Mouse (Mus musculus): ENCODE data around the gene Acsl5. TPM values are rescaled to one million over a fixed set of nuclear protein-coding genes. Genes with fewer than 3 reads are reported as not detected.

The Acsl5 gene
- polyA plus RNA-seq (2012; fragmentation: generic; extraction: Trizol), result 30.2 TPM
- long read RNA-seq, experiment 1, full-length matches to known transcripts, result 51 of 65 reads
- long read RNA-seq, experiment 1, partial matches to known transcripts, result 8 of 65 reads
- long read RNA-seq, experiment 1, other reads (novel, unspliced or antisense), result 6 of 65 reads
- long read RNA-seq, experiment 2, full-length matches to known transcripts, result 1,059 of 1,142 reads
- long read RNA-seq, experiment 2, partial matches to known transcripts, result 22 of 1,142 reads
- long read RNA-seq, experiment 2, other reads (novel, unspliced or antisense), result 61 of 1,142 reads

DNA sequence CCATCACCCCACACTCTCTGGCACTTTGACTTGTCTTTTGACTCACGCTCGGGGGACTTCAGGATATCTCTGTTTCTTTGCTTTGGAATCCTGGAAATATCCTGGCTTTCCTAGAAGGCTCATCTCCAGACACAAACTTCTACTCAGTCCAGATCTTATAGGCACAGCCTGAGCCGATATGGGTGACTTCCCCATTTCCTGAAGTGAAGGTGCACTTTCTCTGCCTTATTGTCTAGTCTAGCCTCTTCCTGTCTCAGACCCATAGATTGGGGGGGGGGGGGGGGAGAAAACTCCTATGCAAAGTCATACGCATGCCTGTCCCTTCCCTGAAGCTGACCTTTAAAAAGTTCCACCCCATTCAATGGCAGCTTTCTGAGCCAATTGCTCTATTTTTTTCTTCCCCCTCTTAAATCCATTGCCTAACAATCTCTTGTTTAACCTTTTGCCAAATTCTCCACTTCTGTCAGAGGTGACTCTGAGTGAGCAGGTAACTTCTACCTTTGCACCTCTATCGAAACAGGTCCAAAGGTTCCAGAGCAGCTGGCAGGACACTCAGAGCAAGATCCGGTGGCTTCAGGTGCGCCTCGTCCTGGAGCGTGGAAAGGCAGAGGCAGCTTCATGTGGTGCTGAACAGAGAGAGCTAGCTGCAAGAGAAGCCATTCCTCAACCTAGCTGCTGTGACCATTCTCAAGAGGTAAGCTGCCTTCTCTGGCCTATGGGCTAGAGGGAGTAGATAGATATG lies at the start of gene Acsl5:
Gene Acsl5 (plus strand): TSS at position 556 of the 742 bp plus-strand sequence.
- Histone ChIP-seq H3K36me3 (ENCODE audit: control insufficient read depth, insufficient read depth) (no peaks in the 10 kb centered on the region), H3K27me3 (ENCODE audit: control insufficient read depth, insufficient read depth, insufficient read length) (no peaks in the 10 kb centered on the region), H3K79me3 (ENCODE audit: low read depth) (peaks cover 9% of the 10 kb centered on the region), H3ac (ENCODE audit: control insufficient read depth, insufficient read length, low read depth) (no peak within 1 kb of the TSS), H3K4me3 (ENCODE audit: insufficient read depth, poor library complexity, severe bottlenecking) (no peak within 1 kb of the TSS), H3K79me2 (ENCODE audit: control insufficient read depth, insufficient read depth) (peaks cover 27% of the 10 kb centered on the region)
- no peak for TF ChIP-seq FOSL1 (IDR thresholded peaks at IDR 0.05; ENCODE audit: insufficient read depth, low read length, poor library complexity, severe bottlenecking)
- no peak for TF ChIP-seq MAX (IDR thresholded peaks at IDR 0.05)
- TF ChIP-seq MYOD1 (IDR thresholded peaks at IDR 0.05; ENCODE audit: control insufficient read depth, insufficient read length, low read depth), result no peak
- TF ChIP-seq USF1 (IDR thresholded peaks at IDR 0.05; ENCODE audit: low read depth), result no peak
- TF ChIP-seq CTCF (IDR thresholded peaks at IDR 0.05; ENCODE audit: control insufficient read depth, insufficient read depth, insufficient read length), result no peak
- TF ChIP-seq MYOG (IDR thresholded peaks at IDR 0.05; ENCODE audit: control insufficient read depth, extremely low read depth, insufficient read length), result no peak
- no peak for TF ChIP-seq CEBPB (IDR thresholded peaks at IDR 0.05; ENCODE audit: low read depth)

DNA sequence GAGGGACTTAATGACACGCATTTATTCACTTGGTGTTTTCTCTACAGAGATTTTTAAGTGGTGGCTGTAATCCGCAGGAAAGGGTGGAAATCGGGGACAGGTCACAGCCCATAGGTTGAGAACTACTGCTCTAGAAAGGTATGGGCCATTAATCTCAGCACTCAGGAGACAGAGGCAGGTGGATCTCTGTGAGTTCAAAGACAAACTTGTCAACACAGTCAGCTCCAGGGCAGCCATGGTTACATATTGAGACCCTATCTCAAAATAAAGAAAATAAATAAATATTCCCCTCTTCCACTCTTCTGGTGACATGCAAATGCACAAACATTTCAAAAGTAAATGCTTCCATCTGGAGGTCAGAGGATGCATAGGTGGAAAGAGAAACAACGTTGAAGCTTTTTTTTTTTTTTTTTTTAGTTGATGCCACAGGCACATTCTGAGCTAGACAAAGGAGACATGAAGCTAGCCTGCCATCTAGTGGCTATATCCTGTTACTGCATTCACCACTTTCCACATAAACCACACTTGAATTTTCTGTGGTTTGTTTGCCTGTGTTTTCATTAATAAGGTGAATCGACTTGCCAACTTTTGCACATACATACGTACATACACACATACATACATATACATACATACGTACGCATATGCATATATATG lies 45.1 kb upstream of the Acsl5 start:
- H3K79me2 ChIP-seq (ENCODE audit: control insufficient read depth, insufficient read depth), result no peaks in the 10 kb centered on the region
- no peak overlapping the region for H3ac ChIP-seq (ENCODE audit: control insufficient read depth, insufficient read length, low read depth)
- no peak for TF ChIP-seq USF1 (IDR thresholded peaks at IDR 0.05; ENCODE audit: low read depth)
- TF ChIP-seq CTCF (IDR thresholded peaks at IDR 0.05; ENCODE audit: control insufficient read depth, insufficient read depth, insufficient read length), result peak; percentile 40
- no peak for TF ChIP-seq CEBPB (IDR thresholded peaks at IDR 0.05; ENCODE audit: low read depth)
- no peak for TF ChIP-seq MYOG (IDR thresholded peaks at IDR 0.05; ENCODE audit: control insufficient read depth, extremely low read depth, insufficient read length)
- TF ChIP-seq FOSL1 (IDR thresholded peaks at IDR 0.05; ENCODE audit: insufficient read depth, low read length, poor library complexity, severe bottlenecking), result no peak
- peaks cover 41% of the 10 kb centered on the region for H3K27me3 ChIP-seq (ENCODE audit: control insufficient read depth, insufficient read depth, insufficient read length)
- no peak overlapping the region for H3K4me3 ChIP-seq (ENCODE audit: insufficient read depth, poor library complexity, severe bottlenecking)
- H3K36me3 ChIP-seq (ENCODE audit: control insufficient read depth, insufficient read depth), result no peaks in the 10 kb centered on the region
- H3K79me3 ChIP-seq (ENCODE audit: low read depth), result no peaks in the 10 kb centered on the region

DNA sequence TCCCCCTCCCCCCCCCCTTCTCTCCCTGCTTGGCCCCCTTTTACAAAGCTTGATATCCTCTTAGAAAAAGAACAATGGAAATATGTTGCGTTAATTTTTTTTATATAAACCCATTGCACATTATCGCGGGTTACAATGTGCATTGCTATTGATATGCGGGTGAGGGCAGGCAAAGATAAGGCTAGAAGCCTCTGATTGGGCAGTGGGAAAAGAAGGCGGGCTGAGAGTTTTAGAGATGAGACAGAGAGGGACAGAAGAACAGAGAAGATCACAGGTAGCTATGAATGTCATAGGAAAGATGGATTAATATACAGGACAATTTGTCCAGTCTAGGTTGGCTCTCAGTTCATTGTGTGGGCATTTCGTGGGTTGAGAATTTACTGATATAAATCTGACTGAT lies 44.5 kb upstream of the Acsl5 start:
- no peak overlapping the region for H3ac ChIP-seq (ENCODE audit: control insufficient read depth, insufficient read length, low read depth)
- H3K4me3 ChIP-seq (ENCODE audit: insufficient read depth, poor library complexity, severe bottlenecking), result no peak overlapping the region
- H3K36me3 ChIP-seq (ENCODE audit: control insufficient read depth, insufficient read depth), result no peaks in the 10 kb centered on the region
- no peaks in the 10 kb centered on the region for H3K79me3 ChIP-seq (ENCODE audit: low read depth)
- no peak for TF ChIP-seq MAX (IDR thresholded peaks at IDR 0.05)
- no peak for TF ChIP-seq FOSL1 (IDR thresholded peaks at IDR 0.05; ENCODE audit: insufficient read depth, low read length, poor library complexity, severe bottlenecking)
- TF ChIP-seq USF1 (IDR thresholded peaks at IDR 0.05; ENCODE audit: low read depth), result no peak
- no peak for TF ChIP-seq MYOG (IDR thresholded peaks at IDR 0.05; ENCODE audit: control insufficient read depth, extremely low read depth, insufficient read length)
- TF ChIP-seq CEBPB (IDR thresholded peaks at IDR 0.05; ENCODE audit: low read depth), result no peak
- TF ChIP-seq CTCF (IDR thresholded peaks at IDR 0.05; ENCODE audit: control insufficient read depth, insufficient read depth, insufficient read length), result no peak
- no peak for TF ChIP-seq MYOD1 (IDR thresholded peaks at IDR 0.05; ENCODE audit: control insufficient read depth, insufficient read length, low read depth)
- no peaks in the 10 kb centered on the region for H3K79me2 ChIP-seq (ENCODE audit: control insufficient read depth, insufficient read depth)
- peaks cover 39% of the 10 kb centered on the region for H3K27me3 ChIP-seq (ENCODE audit: control insufficient read depth, insufficient read depth, insufficient read length)

DNA sequence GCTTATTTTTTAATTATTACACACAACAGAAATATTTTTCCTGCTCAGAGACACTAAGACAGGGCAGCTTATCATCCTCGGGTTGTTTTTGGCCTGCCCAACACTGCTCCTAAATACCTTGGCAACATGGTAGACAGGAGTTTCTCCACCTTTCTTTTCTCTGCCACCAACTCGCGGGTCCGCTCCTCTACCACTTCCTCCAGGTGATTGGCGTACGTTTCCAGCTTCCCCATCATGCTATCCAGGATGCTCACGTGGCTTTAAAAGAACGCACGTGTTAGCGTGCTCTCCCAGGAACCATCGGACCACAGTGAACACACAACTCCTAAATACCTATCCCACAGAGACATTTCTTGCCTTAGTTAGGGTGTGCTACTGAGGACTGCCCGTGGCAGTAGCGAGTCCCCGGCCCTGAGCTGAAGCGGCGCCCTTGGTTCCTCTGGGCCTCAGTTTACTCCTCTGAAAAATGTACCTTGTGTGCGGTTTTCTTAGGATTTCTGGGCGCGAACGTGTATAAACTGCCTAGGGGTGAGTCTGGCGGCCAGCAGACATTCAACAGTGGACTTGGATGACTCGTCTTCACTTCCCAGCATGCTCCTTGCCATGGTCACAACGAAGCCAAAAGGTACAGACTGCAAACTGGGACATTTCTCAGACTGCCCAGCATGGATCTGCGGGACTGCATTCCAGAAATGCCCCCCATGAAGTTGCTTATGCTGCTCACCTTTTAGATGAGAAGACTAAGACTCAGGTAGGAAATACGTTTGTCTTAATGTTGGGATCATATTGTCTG lies 43.8 kb upstream of the Acsl5 start:
- Histone ChIP-seq H3ac (ENCODE audit: control insufficient read depth, insufficient read length, low read depth) (no peak overlapping the region), H3K36me3 (ENCODE audit: control insufficient read depth, insufficient read depth) (no peaks in the 10 kb centered on the region), H3K27me3 (ENCODE audit: control insufficient read depth, insufficient read depth, insufficient read length) (peaks cover 35% of the 10 kb centered on the region), H3K79me2 (ENCODE audit: control insufficient read depth, insufficient read depth) (no peaks in the 10 kb centered on the region), H3K4me3 (ENCODE audit: insufficient read depth, poor library complexity, severe bottlenecking) (no peak overlapping the region), H3K79me3 (ENCODE audit: low read depth) (no peaks in the 10 kb centered on the region)
- TF ChIP-seq MYOD1 (IDR thresholded peaks at IDR 0.05; ENCODE audit: control insufficient read depth, insufficient read length, low read depth) (no peak), MYOG (IDR thresholded peaks at IDR 0.05; ENCODE audit: control insufficient read depth, extremely low read depth, insufficient read length) (no peak), CEBPB (IDR thresholded peaks at IDR 0.05; ENCODE audit: low read depth) (no peak), MAX (IDR thresholded peaks at IDR 0.05) (no peak), USF1 (IDR thresholded peaks at IDR 0.05; ENCODE audit: low read depth) (no peak), CTCF (IDR thresholded peaks at IDR 0.05; ENCODE audit: control insufficient read depth, insufficient read depth, insufficient read length) (no peak), FOSL1 (IDR thresholded peaks at IDR 0.05; ENCODE audit: insufficient read depth, low read length, poor library complexity, severe bottlenecking) (no peak)

DNA sequence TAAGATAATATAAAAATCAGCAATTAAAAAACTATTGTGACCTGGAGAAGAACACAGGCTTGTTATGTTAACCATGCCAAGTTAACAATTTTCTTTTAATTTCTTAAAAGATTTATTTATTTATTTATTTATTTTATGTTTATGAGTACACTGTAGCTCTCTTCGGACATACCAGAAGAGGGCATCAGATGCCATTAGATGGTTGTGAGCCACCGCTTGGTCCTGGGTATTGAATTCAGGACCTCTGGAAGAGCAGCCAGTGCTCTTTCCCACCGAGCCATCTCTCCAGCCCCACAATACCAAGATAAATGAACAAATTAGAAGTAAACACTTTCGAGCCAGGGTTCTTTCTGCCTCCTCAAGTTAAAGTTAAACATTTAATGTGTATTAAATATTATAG lies 43.1 kb upstream of the Acsl5 start:
- Histone ChIP-seq H3K36me3 (ENCODE audit: control insufficient read depth, insufficient read depth) (no peaks in the 10 kb centered on the region), H3K27me3 (ENCODE audit: control insufficient read depth, insufficient read depth, insufficient read length) (peaks cover 29% of the 10 kb centered on the region), H3K79me3 (ENCODE audit: low read depth) (no peaks in the 10 kb centered on the region), H3K79me2 (ENCODE audit: control insufficient read depth, insufficient read depth) (no peaks in the 10 kb centered on the region), H3K4me3 (ENCODE audit: insufficient read depth, poor library complexity, severe bottlenecking) (no peak overlapping the region), H3ac (ENCODE audit: control insufficient read depth, insufficient read length, low read depth) (no peak overlapping the region)
- TF ChIP-seq MYOG (IDR thresholded peaks at IDR 0.05; ENCODE audit: control insufficient read depth, extremely low read depth, insufficient read length), result no peak
- no peak for TF ChIP-seq CTCF (IDR thresholded peaks at IDR 0.05; ENCODE audit: control insufficient read depth, insufficient read depth, insufficient read length)
- TF ChIP-seq FOSL1 (IDR thresholded peaks at IDR 0.05; ENCODE audit: insufficient read depth, low read length, poor library complexity, severe bottlenecking), result no peak
- TF ChIP-seq MAX (IDR thresholded peaks at IDR 0.05), result no peak
- no peak for TF ChIP-seq MYOD1 (IDR thresholded peaks at IDR 0.05; ENCODE audit: control insufficient read depth, insufficient read length, low read depth)
